Mouse (Mus musculus) frontal cortex, postnatal 14 days (tissue): ENCODE measurements around the gene Rbpjl.

Experiments
- DNase-seq, 2 experiments: peaks; one replicate each; pipeline ENCODE4 v3.0.0; 2022; ENCODE audit warnings: low spot score in 2 of 2

Gene Rbpjl

GRCm38 (mm10) chr2:164445399-164446085, 42.6 kb downstream of the Rbpjl start:
- no peak for DNase-seq

DNA sequence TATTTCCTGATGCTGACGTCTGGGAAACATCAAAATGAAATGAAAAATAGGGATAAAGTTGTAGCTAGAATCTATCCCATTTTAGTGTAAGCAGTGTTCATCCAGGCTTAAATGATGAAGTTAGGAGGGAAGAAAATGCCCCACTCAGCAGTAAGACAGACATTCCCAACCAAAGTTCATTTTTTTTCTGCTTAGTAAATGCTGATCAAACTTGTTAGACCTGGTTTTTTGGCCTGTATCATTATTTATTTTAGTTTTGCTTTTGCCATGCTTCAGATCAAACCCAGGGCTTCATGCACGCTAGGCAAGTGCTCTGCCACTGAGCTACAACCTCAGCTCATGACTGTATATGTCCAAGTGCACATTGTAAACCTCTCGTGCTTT, 43.1 kb downstream of the Rbpjl start:
- DNase-seq, result no peak

DNA sequence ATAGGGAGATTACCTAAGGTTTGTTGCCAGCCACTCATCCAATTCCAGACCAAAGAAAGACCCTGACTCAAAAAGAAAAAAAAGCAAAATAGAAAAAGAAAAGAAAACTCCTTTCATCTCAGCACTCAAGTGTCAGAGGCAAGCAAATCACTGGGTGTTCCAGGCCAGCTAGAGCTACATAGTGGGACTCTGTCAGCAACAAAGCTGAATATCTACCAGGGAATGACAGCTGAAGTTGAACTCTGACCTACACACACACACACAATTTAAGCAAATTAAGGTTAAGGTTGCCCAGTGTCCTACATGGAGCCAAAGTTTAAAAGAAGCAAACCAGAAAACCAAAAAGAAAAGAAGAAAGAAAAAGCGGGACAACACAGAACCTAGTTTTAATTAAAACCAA, 45.2 kb downstream of the Rbpjl start:
- no peak for DNase-seq

GRCm38 (mm10) chr2:164448921-164449320, 46.0 kb downstream of the Rbpjl start:
- no peak for DNase-seq

DNA sequence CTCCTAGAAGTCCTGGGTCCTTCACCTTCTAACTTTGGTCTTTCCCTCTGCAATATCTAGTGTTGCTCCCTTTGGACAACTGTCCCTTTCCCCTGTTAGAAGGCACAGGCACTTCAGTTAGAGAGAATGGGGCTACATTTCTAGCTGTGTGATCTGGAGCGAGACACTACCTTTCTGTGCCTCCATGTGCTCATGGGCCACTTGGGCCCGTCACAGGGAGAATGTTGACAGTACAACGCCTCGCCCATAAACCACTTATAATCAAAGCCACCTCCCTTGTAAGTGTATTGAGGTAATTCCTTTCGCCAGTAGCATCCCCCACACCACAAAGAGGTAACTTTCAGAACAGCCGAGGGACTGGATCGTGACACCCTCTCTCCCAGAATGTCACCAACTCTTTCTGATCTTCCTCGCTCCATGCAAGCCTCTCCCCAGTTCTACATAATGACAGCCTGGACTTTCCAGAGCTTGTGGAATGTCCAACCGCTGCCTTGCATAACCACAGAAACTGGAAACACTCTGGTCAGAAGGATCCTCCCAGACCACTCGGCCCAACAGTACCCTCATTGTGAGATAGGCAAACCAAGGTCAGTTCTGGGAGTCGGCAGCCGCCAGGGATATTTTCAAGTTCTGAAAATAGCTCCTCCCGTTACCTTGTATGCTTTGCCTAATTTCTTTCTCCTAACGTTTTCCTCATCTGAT, 46.6 kb downstream of the Rbpjl start:
- DNase-seq, result no peak

DNA sequence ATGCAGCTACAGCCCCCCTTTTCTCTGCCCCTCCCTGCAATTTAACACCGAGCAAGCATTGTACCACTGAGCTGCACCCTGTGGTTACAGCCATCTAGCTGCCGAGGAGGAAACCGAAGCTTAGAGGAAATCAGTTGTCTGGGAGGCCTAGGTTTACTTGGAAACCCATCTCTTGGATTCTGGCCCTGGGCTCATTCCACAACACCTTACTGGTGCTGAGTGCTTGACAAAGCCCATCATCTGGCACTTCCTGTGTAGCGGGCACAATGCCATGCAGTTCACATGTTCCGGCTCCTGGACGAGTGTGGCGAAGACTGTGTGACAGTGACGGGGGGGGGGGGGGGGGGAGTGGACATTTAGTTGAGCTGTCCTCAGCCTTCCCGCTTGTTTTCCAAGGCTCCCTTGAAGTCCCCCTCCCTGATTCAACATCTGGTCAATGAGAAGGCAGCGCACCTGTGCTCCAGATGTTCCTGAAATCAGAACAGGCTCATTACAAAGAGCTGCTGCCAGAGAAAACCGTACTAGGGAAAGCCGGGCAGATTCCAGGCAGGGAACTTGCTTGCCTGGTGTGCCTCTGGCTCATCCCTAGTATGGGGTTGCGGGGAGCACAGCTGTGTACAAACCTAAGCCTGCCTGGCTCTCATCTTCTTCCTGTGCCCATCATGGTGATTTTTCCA, 49.2 kb downstream of the Rbpjl start:
- DNase-seq, result no peak

DNA sequence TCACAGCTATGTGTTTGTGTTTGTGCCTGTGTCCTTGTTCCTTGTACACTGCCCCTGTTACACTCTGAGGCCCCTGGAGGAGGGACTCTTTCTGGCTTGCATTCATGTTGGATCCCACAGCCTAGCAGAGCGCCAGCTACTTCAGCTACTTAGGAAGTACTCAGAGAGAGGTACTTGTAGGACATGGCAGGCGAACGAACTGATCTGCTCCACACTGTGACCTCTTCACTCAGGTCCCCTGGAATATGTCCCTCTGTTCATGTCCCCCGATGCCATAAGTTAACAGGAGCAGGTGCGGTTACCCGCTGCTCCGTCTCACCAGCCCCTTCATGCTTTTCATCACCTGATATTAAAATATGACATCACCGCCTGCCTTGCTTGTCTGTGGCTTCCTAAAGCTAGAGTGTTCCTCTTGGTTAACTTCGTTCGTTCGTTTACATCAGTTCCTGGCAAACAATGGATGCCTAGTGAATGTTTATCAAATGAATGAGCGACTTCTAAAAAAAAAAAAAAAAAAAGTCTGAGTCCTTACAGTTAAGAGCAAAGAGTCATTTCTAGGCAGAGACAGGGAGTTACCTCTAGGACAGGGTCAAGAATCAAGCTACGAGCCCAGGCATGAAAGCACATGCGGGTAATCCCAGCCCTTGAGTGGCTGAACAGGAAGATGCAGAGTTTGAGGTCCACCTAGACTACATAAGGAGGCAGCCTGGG, 50.3 kb downstream of the Rbpjl start:
- no peak for DNase-seq

- no peak for DNase-seq
Measured at GRCm38 (mm10) chr2:164453887-164454500, 51.1 kb downstream of the Rbpjl start.

DNA sequence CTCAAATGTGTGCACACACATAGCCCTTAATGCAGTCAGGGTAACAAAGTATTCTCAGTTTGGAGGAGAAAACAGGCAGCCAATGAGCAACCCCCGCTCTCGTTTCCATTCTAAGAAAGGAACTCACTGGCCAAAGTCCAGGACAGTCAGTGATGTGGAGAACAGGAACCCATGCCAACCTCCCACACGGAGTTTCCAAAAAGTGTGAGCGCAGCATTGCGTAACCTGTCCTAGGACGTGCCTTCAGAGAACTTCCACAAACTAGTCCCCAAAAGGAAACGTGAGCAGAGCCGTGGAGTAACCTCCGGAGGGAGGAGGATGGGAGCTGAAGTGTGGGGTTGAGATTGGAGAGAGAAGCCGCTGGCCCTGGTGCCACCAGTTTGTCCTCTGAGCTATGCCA, 51.9 kb downstream of the Rbpjl start:
- peak; percentile 64 to 75 for DNase-seq

DNA sequence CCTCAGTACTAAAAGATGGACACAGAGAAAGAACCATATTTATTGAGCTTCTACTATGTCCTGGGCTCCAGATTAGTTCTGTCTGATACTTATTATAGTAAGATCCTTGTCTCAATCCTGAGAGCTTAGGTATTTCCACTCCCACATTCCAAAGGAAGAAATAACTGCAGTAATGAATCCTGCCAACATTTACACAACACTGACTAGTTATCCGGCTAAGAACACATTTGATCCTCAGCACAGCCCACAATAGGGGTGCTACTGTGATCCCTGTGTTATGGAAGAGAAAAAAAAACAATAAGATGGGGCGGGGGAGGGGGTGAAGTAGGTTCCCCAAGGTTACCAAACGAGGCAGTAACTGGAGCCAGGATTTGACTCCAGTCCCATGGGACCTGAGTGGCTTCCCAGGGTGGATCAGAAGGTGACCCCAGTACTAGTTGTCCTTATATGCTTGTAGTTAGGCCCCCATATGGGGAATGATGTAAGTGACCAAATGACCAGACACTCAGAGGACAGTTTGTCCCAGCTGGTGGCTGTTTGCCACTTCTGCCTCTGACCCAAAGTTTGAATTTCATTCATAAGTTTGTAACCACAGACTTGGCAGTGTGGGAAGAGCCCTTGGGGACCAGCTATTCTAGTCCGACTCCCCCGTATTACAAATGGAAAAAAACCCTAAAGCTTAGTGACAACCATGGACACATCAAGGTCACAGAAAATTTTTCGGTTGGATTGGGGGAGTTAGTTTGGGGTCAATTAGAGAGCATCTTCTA, 52.7 kb downstream of the Rbpjl start:
- no peak for DNase-seq

GRCm38 (mm10) chr2:164456413-164456812, 53.5 kb downstream of the Rbpjl start:
- no peak for DNase-seq

- DNase-seq, result peak in 1 of 2 experiments; percentile 26
Measured at GRCm38 (mm10) chr2:164456864-164457300, 53.9 kb downstream of the Rbpjl start, which contains the start of gene Sys1. Sys1 (plus strand) TSS chr2:164456964.

DNA sequence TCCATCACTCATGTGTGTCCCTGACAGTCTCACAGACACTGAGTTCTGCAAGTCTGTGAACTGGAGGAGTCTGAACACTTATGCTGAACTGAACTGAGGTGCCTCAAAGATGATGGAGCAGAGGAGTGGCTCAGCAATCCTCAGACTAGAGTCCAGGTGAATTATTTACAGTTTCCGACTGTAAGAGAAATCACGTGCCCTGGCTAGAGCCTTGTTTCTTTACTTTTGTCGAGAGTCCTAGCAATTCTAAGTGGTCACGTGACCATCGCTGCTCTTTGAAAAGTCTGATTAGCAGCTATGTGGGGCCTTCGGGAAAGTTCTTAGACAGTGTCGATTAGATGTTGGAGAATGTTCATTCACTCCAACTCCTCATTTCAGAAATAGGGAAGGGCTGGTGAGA, 55.0 kb downstream of the Rbpjl start:
- DNase-seq, result no peak

DNA sequence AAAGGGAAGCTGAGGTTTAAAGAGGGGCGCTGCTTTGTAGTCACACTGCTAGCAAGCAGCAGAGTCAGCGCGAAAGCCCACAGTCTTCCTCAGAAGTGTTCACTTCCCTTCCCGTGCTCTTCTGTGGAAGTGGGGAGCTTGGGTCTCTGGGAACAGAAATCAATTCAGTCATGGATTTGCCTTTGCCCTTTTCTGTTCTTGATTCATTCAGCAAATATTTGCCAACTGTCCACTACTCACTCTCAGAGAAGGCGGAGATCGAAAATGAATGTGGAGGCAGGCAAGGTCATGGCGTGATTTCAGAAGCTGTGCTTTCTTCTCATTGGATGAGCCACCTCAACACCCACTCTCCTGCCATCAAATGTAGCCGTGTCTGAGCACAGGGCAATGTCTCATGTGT, 55.6 kb downstream of the Rbpjl start:
- DNase-seq, result no peak

DNA sequence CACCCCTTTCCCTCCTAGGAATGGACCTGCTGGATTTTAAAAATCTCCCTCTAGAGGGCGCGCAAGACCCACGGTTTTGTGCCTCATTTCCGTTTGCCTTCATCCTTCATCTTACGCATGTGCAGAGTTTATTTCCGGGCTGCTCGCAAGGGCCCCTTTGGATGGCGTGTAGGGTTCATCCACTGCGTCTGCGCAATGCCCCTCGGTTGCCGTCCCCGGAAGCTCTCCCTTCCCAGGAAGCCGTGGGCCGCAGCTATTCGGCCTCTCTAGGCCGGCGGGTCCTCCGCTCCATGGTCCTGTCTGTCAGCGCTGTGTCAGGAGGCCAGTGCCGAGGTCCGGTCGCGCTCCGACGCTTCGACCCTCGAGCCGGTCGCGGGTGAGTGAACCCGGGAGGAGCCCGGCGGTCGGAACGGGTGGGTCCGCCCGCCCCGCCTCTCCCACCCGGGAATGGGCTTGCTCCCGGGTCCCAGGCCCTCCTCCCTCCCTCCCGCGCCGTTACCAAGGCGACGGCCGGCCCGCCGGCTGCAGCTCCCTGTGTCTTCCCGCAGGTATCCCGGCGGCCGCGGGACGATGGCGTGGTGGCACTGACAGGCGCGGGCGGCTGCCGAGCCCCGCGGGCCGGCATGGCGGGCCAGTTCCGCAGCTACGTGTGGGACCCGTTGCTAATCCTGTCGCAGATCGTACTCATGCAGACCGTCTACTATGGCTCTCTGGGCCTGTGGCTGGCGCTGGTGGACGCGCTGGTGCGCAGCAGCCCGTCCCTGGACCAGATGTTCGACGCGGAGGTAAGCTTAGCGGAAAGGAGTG, 58.0 kb downstream of the Rbpjl start, which contains the start of gene Gm20458:
Gene Gm20458, plus strand, starts transcription at position 223 of the 807 bp plus-strand sequence.
- peak; percentile 96 for DNase-seq
